Mouse (Mus musculus) CH12.LX (cell line): Measurements from ENCODE around the gene Elavl4. TPM values are rescaled to one million over a fixed set of nuclear protein-coding genes. Genes with fewer than 3 reads are reported as not detected.

Source experiments
- DNase-seq: peaks from one replicate; pipeline ENCODE4 v3.0.0-alpha.2; 2013; ENCODE audit errors: extremely low read depth
- H3K27ac ChIP-seq: 2 replicates; pipeline ENCODE4 v1.5.1; 2012; ENCODE audit warnings: low read depth, mild to moderate bottlenecking, control low read depth, moderate library complexity; ENCODE audit not compliant: insufficient read depth
- H3K27me3 ChIP-seq: replicated peaks from 2 replicates; pipeline ENCODE3; 2012; ENCODE audit warnings: inconsistent platforms
- H3K36me3 ChIP-seq, 2 experiments: replicated peaks in 1 of 2; 2 replicates each; pipeline versions ENCODE3 to v1.6.1; 2012; ENCODE audit warnings: inconsistent platforms in 1 of 2, low read length in 1 of 2, mild to moderate bottlenecking in 1 of 2, mixed read lengths in 1 of 2, moderate library complexity in 1 of 2; ENCODE audit not compliant: control insufficient read depth in 1 of 2, insufficient read depth in 1 of 2
- H3K4me1 ChIP-seq, 2 experiments: 2 replicates each; pipeline ENCODE4 v1.6.1; 2012; ENCODE audit warnings: inconsistent platforms in 1 of 2, moderate library complexity in 1 of 2; ENCODE audit not compliant: insufficient read depth in 2 of 2, control insufficient read depth in 1 of 2
- H3K4me2 ChIP-seq: 2 replicates; pipeline ENCODE4 v1.6.1; 2012; ENCODE audit warnings: low read depth, mild to moderate bottlenecking, control low read depth; ENCODE audit not compliant: poor library complexity, insufficient read depth, severe bottlenecking
- H3K4me3 ChIP-seq, 3 experiments: fragments of 150-350 bp in 1 of 3; sonication (generic) in 1 of 3; replicated peaks in 1 of 3; 2 replicates each; pipeline versions ENCODE3 to v1.5.1; 2011 to 2012; ENCODE audit warnings: low read depth in 2 of 3, low read length in 2 of 3, mild to moderate bottlenecking in 2 of 3, moderate library complexity in 2 of 3, control low read depth in 1 of 3, improper control_type of control experiment in 1 of 3, inconsistent platforms in 1 of 3, mixed read lengths in 1 of 3; ENCODE audit not compliant: poor library complexity in 1 of 3
- H3K79me2 ChIP-seq: replicated peaks from 2 replicates; pipeline ENCODE4 v1.6.1; 2012; ENCODE audit warnings: mild to moderate bottlenecking, moderate library complexity; ENCODE audit not compliant: control insufficient read depth, poor library complexity, insufficient read depth, severe bottlenecking; ENCODE audit errors: extremely low read depth
- H3K9ac ChIP-seq: 2 replicates; pipeline ENCODE4 v1.6.1; 2012; ENCODE audit warnings: low read depth, mild to moderate bottlenecking, control low read depth, moderate library complexity; ENCODE audit not compliant: insufficient read depth
- H3K9me3 ChIP-seq: replicated peaks from 2 replicates; pipeline ENCODE3; 2012; ENCODE audit warnings: low read length, inconsistent platforms, mixed read lengths
- CHD1 ChIP-seq: IDR thresholded peaks from 2 replicates; pipeline ENCODE4 v1.6.1; 2012; ENCODE audit warnings: low read depth, low read length, improper control_type of control experiment, inconsistent platforms
- CHD2 ChIP-seq: IDR thresholded peaks from 2 replicates; pipeline ENCODE4 v1.6.1; 2011; ENCODE audit warnings: low read length, improper control_type of control experiment
- CTCF ChIP-seq, 2 experiments: IDR thresholded peaks in 1 of 2; conservative IDR thresholded peaks in 1 of 2; 2 replicates each; pipeline ENCODE4 v1.5.1; 2011 to 2012; ENCODE audit warnings: low read depth in 2 of 2, low read length in 2 of 2, improper control_type of control experiment in 1 of 2, inconsistent platforms in 1 of 2, mild to moderate bottlenecking in 1 of 2, moderate library complexity in 1 of 2
- E2F4 ChIP-seq: IDR thresholded peaks from 2 replicates; pipeline ENCODE4 v1.6.1; 2011; ENCODE audit warnings: low read depth, low read length, improper control_type of control experiment; ENCODE audit not compliant: insufficient replicate concordance
- EP300 ChIP-seq: IDR thresholded peaks from 2 replicates; pipeline ENCODE4 v1.6.1; 2011; ENCODE audit warnings: low read length, improper control_type of control experiment
- ETS1 ChIP-seq: conservative IDR thresholded peaks from 2 replicates; pipeline ENCODE4 v1.6.1; 2012; ENCODE audit warnings: low read depth, mild to moderate bottlenecking, inconsistent platforms, low read length, improper control_type of control experiment, moderate library complexity
- IRF4 ChIP-seq: IDR thresholded peaks from 2 replicates; pipeline ENCODE4 v1.6.1; 2014; ENCODE audit warnings: low read depth, mild to moderate bottlenecking, inconsistent platforms, low read length, improper control_type of control experiment
- JUN ChIP-seq: IDR thresholded peaks from 2 replicates; pipeline ENCODE4 v1.6.1; 2011; ENCODE audit warnings: low read depth, mild to moderate bottlenecking, low read length, improper control_type of control experiment, moderate library complexity; ENCODE audit not compliant: insufficient read depth
- JUND ChIP-seq: conservative IDR thresholded peaks from 2 replicates; pipeline ENCODE4 v1.6.1; 2011; ENCODE audit warnings: low read depth, low read length, improper control_type of control experiment
- KAT2A ChIP-seq: IDR thresholded peaks from 2 replicates; pipeline ENCODE4 v1.6.1; 2012; ENCODE audit warnings: low read length, improper control_type of control experiment, inconsistent platforms; ENCODE audit not compliant: insufficient replicate concordance
- MAFK ChIP-seq: IDR thresholded peaks from 2 replicates; pipeline ENCODE4 v1.6.1; 2011; ENCODE audit warnings: low read length, improper control_type of control experiment; ENCODE audit not compliant: insufficient replicate concordance
- MAX ChIP-seq: IDR thresholded peaks from 2 replicates; pipeline ENCODE4 v1.6.1; 2011; ENCODE audit warnings: low read length, improper control_type of control experiment
- MYC ChIP-seq: IDR thresholded peaks from 2 replicates; pipeline ENCODE4 v1.6.1; 2011; ENCODE audit warnings: low read depth, mild to moderate bottlenecking, improper control_type of control experiment, low read length
- NELFE ChIP-seq: IDR thresholded peaks from 2 replicates; pipeline ENCODE4 v1.6.1; 2011; ENCODE audit warnings: low read depth, low read length, improper control_type of control experiment
- NRF1 ChIP-seq: IDR thresholded peaks from 2 replicates; pipeline ENCODE4 v1.6.1; 2014; ENCODE audit warnings: low read depth, mild to moderate bottlenecking, inconsistent platforms, low read length, improper control_type of control experiment, moderate library complexity
- POLR2A ChIP-seq: IDR thresholded peaks from 2 replicates; pipeline ENCODE4 v1.6.1; 2011; ENCODE audit warnings: low read depth, mild to moderate bottlenecking, improper control_type of control experiment, low read length
- RAD21 ChIP-seq: IDR thresholded peaks from 2 replicates; pipeline ENCODE4 v1.6.1; 2011; ENCODE audit warnings: low read depth, mild to moderate bottlenecking, low read length, improper control_type of control experiment, moderate library complexity
- UBTF ChIP-seq: IDR thresholded peaks from 2 replicates; pipeline ENCODE4 v1.6.1; 2012; ENCODE audit warnings: low read depth, mild to moderate bottlenecking, inconsistent platforms, low read length, improper control_type of control experiment, moderate library complexity
- USF1 ChIP-seq: IDR thresholded peaks from 2 replicates; pipeline ENCODE4 v1.6.1; 2014; ENCODE audit warnings: low read depth, mild to moderate bottlenecking, inconsistent platforms, low read length, improper control_type of control experiment
- dilution Hi-C: fragments of 300-500 bp; cut with MboI; formaldehyde crosslinking; loops from 2 replicates; pipeline ENCODE4 v1.14.3; 2020; ENCODE audit warnings: low sequenced_read_pairs; ENCODE audit not compliant: extremely low pct_unique_long_range_greater_than_20kb, extremely low pct_ligation_motif_present
- in situ Hi-C: fragments of 300-500 bp; cut with MboI; formaldehyde crosslinking; loops from 3 replicates; pipeline ENCODE4 v1.14.3; 2019; ENCODE audit warnings: low sequenced_read_pairs, low pct_ligation_motif_present, low pct_unique_long_range_greater_than_20kb, mixed read lengths
- polyA plus RNA-seq: library from polyadenylated mRNA; unstranded; fragments of >175 nt; gene quantifications from 2 replicates; pipeline ENCODE4 v1.2.1, GENCODE M21; 2012; ENCODE audit warnings: low read depth; ENCODE audit not compliant: insufficient read length
- total RNA-seq, 2 experiments: library from RNA; depleted of rRNA; stranded (reverse); fragments of 300-350 nt in 1 of 2; fragments of >200 nt in 1 of 2; gene quantifications; 2 replicates each; pipeline ENCODE4 v1.2.3; 2012 to 2014

The Elavl4 gene
- total and polyA plus RNA-seq, 3 experiments: not detected

- DNase-seq: no peak
- H3K79me2 ChIP-seq: no peaks in the 10 kb centered on the region
- dilution Hi-C loops: no loop called here
Observed at GRCm38 (mm10) chr4:110270046-110270445, 81.7 kb downstream of the Elavl4 start.

GRCm38 (mm10) chr4:110266804-110267575 lies 84.7 kb downstream of the Elavl4 start:
- Histone ChIP-seq H3K4me3 (no peak overlapping the region), H3K27me3 (peaks cover 3% of the 10 kb centered on the region), H3K4me2 (no peak overlapping the region), H3K36me3 (no peaks in the 10 kb centered on the region), H3K9ac (no peak overlapping the region), H3K9me3 (no peaks in the 10 kb centered on the region), H3K27ac (no peak overlapping the region), H3K4me1 (no peaks in the 10 kb centered on the region; a peak in 1 of 4 replicates), H3K79me2 (no peaks in the 10 kb centered on the region)
- in situ Hi-C loops (no loop called here), dilution Hi-C loops (no loop called here)
- DNase-seq: peak; percentile 9
- TF ChIP-seq IRF4 (no peak), CHD2 (no peak), NRF1 (no peak), NELFE (no peak), MAX (no peak), MYC (no peak), KAT2A (no peak)

More at GRCm38 (mm10) chr4:110270046-110270445, 81.7 kb downstream of the Elavl4 start:
- Histone ChIP-seq H3K4me3 (no peak overlapping the region), H3K27ac (no peak overlapping the region), H3K36me3 (no peaks in the 10 kb centered on the region), H3K9me3 (no peaks in the 10 kb centered on the region), H3K4me2 (no peak overlapping the region), H3K27me3 (peaks cover 1% of the 10 kb centered on the region), H3K4me1 (no peaks in the 10 kb centered on the region; a peak in 1 of 4 replicates), H3K9ac (no peak overlapping the region)
- no peak for TF ChIP-seq NRF1
- no peak for TF ChIP-seq USF1
- no peak for TF ChIP-seq UBTF
- no peak for TF ChIP-seq E2F4
- no peak for TF ChIP-seq CHD1
- no peak for TF ChIP-seq JUN
- TF ChIP-seq CTCF (conservative IDR thresholded peaks at IDR 0.05 in 1 of 2, IDR thresholded peaks at IDR 0.05 in 1 of 2; ENCODE audit: low read depth in 2 of 2, low read length in 2 of 2): no peak
- TF ChIP-seq RAD21: no peak
- TF ChIP-seq POLR2A: no peak
- TF ChIP-seq MAFK: no peak
- no peak for TF ChIP-seq JUND
- no peak for TF ChIP-seq NELFE
- no peak for TF ChIP-seq EP300
- TF ChIP-seq MYC: no peak
- no peak for TF ChIP-seq ETS1
- in situ Hi-C loops: no loop called here
